Mouse (Mus musculus): Measurements from ENCODE around the gene Fkbp9. TPM values are rescaled to one million over a fixed set of nuclear protein-coding genes. Genes with fewer than 3 reads are reported as not detected.

Gene Fkbp9
- total and polyA plus RNA-seq, 2 experiments from 2014 or later, result 90.2 to 123 TPM

DNA sequence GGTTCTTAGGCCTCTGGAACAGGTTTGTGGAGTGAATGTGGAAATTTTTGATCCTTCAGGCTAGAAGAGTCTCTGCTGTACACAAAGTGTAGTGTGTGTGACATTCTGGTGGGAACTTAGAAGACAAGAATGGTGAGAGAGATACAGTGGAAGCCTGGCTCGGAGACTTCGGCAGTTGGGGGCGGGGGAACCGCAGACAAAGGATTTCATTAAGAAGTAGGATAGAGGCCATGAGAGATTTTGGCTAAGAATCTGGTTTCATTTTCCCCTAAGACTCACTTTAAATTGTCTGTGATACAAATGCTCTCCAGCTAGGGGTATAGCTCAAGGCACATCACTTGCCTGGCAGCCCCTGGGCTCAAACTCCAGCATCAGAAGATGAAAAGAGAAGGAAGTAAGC lies 26.8 kb upstream of the Fkbp9 start:
- Histone ChIP-seq H3K27ac (ENCODE audit: low read depth) (no peak overlapping the region), H3K4me2 (ENCODE audit: low read depth, low read length) (no peak overlapping the region), H3K36me3 (replicated peaks; ENCODE audit: control insufficient read depth, insufficient read depth, low read length) (no peaks in the 10 kb centered on the region), H3K9me3 (replicated peaks; ENCODE audit: control insufficient read depth, low read length) (no peaks in the 10 kb centered on the region), H3K4me3 (ENCODE audit: low read depth, low read length) (no peak overlapping the region), H3K9ac (replicated peaks; ENCODE audit: low read depth, low read length) (no peak overlapping the region), H3K4me1 (ENCODE audit: control insufficient read depth, insufficient read depth) (no peaks in the 10 kb centered on the region), H3K27me3 (ENCODE audit: control insufficient read depth, insufficient read depth, low read length) (no peaks in the 10 kb centered on the region)
- 80% methylated on average over 4 of the region's 4 CpGs for WGBS
- DNase-seq (ENCODE audit: low spot score), result no peak
- ATAC-seq (ENCODE audit: insufficient read depth, low read depth), result no peak
- no peak for TF ChIP-seq EP300 (IDR thresholded peaks at IDR 0.05; ENCODE audit: low read depth)
- TF ChIP-seq CTCF (IDR thresholded peaks at IDR 0.05; ENCODE audit: low read depth), result no peak

DNA sequence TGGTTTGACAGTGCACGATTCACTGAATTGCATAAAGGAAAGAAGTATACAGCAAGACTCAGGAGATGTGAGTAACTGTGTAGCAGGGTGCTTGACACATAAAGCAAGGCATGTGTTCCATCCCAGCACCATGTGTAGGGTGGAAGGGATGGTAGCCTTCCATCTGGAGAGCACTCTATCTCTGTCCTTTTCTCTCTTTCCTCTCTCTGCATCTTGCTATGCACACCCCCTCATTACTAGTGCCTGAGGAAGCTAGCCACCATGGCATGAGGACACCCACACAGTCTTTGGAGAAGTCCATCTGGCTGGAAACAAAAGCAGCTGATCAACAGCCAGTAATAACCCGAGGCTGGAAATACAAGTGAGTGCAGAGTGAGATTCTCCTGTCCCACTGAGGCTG lies 25.7 kb upstream of the Fkbp9 start:
- no peak for ATAC-seq (ENCODE audit: insufficient read depth, low read depth)
- Histone ChIP-seq H3K9ac (replicated peaks; ENCODE audit: low read depth, low read length) (no peak overlapping the region), H3K4me1 (ENCODE audit: control insufficient read depth, insufficient read depth) (no peaks in the 10 kb centered on the region), H3K27ac (ENCODE audit: low read depth) (no peak overlapping the region), H3K4me3 (ENCODE audit: low read depth, low read length) (no peak overlapping the region), H3K9me3 (replicated peaks; ENCODE audit: control insufficient read depth, low read length) (no peaks in the 10 kb centered on the region), H3K36me3 (replicated peaks; ENCODE audit: control insufficient read depth, insufficient read depth, low read length) (no peaks in the 10 kb centered on the region), H3K27me3 (ENCODE audit: control insufficient read depth, insufficient read depth, low read length) (no peaks in the 10 kb centered on the region), H3K4me2 (ENCODE audit: low read depth, low read length) (no peak overlapping the region)
- TF ChIP-seq EP300 (IDR thresholded peaks at IDR 0.05; ENCODE audit: low read depth), result no peak
- TF ChIP-seq CTCF (IDR thresholded peaks at IDR 0.05; ENCODE audit: low read depth), result no peak
- no peak for DNase-seq (ENCODE audit: low spot score)
- 60% methylated on average over 2 of the region's 2 CpGs for WGBS

DNA sequence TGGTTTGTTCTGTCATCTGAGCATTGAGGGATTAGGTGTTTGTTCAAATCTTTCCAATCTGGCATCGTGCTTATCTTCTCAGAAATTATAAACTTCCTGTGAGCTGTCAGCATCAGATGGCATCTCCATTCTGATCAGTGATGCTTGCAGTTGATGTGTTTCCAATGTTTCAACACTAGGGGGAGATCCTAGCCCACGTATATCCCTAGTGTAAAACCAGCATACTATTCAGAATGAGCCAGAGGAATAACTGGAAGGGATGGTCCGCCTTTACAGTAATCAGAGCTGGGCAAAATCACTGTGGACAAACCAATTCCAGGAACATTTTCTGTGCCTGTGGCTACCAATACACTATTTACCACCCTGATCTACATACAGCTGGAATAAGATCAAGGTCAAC lies 23.2 kb upstream of the Fkbp9 start:
- no peaks in the 10 kb centered on the region for H3K9me3 ChIP-seq (replicated peaks; ENCODE audit: control insufficient read depth, low read length)
- H3K4me2 ChIP-seq (ENCODE audit: low read depth, low read length), result no peak overlapping the region
- H3K4me1 ChIP-seq (ENCODE audit: control insufficient read depth, insufficient read depth), result no peaks in the 10 kb centered on the region
- H3K4me3 ChIP-seq (ENCODE audit: low read depth, low read length), result no peak overlapping the region
- H3K27me3 ChIP-seq (ENCODE audit: control insufficient read depth, insufficient read depth, low read length), result no peaks in the 10 kb centered on the region
- peak; percentile 70 for DNase-seq (ENCODE audit: low spot score)
- H3K36me3 ChIP-seq (replicated peaks; ENCODE audit: control insufficient read depth, insufficient read depth, low read length), result no peaks in the 10 kb centered on the region
- no peak for TF ChIP-seq EP300 (IDR thresholded peaks at IDR 0.05; ENCODE audit: low read depth)
- peak; percentile 95 for TF ChIP-seq CTCF (IDR thresholded peaks at IDR 0.05; ENCODE audit: low read depth)
- no peak overlapping the region for H3K9ac ChIP-seq (replicated peaks; ENCODE audit: low read depth, low read length)
- H3K27ac ChIP-seq (ENCODE audit: low read depth), result no peak overlapping the region
- peak; percentile 51 for ATAC-seq (ENCODE audit: insufficient read depth, low read depth)
- WGBS, result 11% methylated on average over 3 of the region's 3 CpGs

DNA sequence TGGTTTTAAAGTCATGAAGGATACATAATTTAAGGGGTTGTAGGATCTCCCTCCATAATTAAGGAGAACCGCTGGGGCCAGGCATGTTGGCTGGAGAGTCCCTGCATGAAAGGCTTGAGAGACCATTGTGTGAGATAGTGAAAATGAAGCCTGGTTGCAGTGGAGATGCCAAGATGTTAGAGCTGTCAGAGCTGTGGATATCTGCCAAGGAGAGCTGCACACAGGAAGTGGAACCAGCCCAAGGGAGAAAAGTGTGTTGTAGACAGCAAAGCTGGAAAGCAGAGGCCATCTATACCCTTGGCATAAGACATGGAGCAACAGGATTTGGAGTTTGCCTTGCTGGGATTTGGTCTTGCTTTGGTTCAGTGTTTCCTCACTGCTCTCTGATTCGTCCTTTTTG lies 18.5 kb upstream of the Fkbp9 start:
- DNase-seq (ENCODE audit: low spot score) (no peak), ATAC-seq (ENCODE audit: insufficient read depth, low read depth) (no peak)
- H3K9me3 ChIP-seq (replicated peaks; ENCODE audit: control insufficient read depth, low read length), result no peaks in the 10 kb centered on the region
- H3K27ac ChIP-seq (ENCODE audit: low read depth), result no peak overlapping the region
- WGBS, result 39% methylated on average over 2 of the region's 2 CpGs
- no peak overlapping the region for H3K4me2 ChIP-seq (ENCODE audit: low read depth, low read length)
- no peak for TF ChIP-seq CTCF (IDR thresholded peaks at IDR 0.05; ENCODE audit: low read depth)
- TF ChIP-seq EP300 (IDR thresholded peaks at IDR 0.05; ENCODE audit: low read depth), result no peak
- no peaks in the 10 kb centered on the region for H3K27me3 ChIP-seq (ENCODE audit: control insufficient read depth, insufficient read depth, low read length)
- no peaks in the 10 kb centered on the region for H3K36me3 ChIP-seq (replicated peaks; ENCODE audit: control insufficient read depth, insufficient read depth, low read length)
- H3K9ac ChIP-seq (replicated peaks; ENCODE audit: low read depth, low read length), result no peak overlapping the region
- H3K4me3 ChIP-seq (ENCODE audit: low read depth, low read length), result no peak overlapping the region
- no peaks in the 10 kb centered on the region for H3K4me1 ChIP-seq (ENCODE audit: control insufficient read depth, insufficient read depth)

DNA sequence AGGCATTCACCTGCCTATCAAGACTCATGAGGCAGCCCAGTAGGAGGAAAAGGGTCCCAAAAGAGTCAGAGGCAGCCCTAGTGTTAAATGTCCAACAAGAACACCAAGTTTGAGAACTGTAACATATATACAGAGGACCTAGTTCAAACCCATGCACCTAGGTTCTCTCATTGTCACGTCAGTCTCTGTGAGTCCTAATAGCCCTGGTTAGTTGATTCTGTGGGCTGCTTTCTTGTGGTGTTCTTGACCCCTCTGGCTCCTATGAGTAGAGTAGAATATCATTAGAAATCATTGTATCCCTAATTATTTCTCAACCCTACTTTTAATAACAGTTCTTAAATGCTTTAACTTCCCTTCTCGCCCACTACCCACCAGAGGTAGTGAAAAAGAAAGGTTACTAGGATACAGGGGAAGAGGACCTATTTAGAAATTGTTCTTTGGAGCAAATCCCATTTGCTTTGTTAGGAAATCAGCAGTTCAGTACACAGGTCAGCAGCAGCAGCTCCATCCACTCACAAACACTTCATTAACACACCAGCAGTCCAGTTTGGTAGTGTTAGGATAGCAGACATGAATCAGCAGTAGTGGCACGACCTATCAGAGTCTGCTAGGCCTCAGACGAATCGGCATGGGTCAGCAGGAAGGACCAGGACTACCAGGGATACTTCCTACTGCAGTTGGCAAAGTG lies 13.3 kb upstream of the Fkbp9 start:
- no peak for DNase-seq (ENCODE audit: low spot score)
- Histone ChIP-seq H3K27me3 (ENCODE audit: control insufficient read depth, insufficient read depth, low read length) (no peaks in the 10 kb centered on the region), H3K4me2 (ENCODE audit: low read depth, low read length) (no peak overlapping the region), H3K4me1 (ENCODE audit: control insufficient read depth, insufficient read depth) (no peaks in the 10 kb centered on the region), H3K9me3 (replicated peaks; ENCODE audit: control insufficient read depth, low read length) (no peaks in the 10 kb centered on the region), H3K9ac (replicated peaks; ENCODE audit: low read depth, low read length) (no peak overlapping the region), H3K27ac (ENCODE audit: low read depth) (no peak overlapping the region), H3K4me3 (ENCODE audit: low read depth, low read length) (no peak overlapping the region), H3K36me3 (replicated peaks; ENCODE audit: control insufficient read depth, insufficient read depth, low read length) (no peaks in the 10 kb centered on the region)
- no peak for ATAC-seq (ENCODE audit: insufficient read depth, low read depth)
- TF ChIP-seq EP300 (IDR thresholded peaks at IDR 0.05; ENCODE audit: low read depth) (no peak), CTCF (IDR thresholded peaks at IDR 0.05; ENCODE audit: low read depth) (no peak)
- WGBS, result 70% methylated on average over 5 of the region's 5 CpGs

DNA sequence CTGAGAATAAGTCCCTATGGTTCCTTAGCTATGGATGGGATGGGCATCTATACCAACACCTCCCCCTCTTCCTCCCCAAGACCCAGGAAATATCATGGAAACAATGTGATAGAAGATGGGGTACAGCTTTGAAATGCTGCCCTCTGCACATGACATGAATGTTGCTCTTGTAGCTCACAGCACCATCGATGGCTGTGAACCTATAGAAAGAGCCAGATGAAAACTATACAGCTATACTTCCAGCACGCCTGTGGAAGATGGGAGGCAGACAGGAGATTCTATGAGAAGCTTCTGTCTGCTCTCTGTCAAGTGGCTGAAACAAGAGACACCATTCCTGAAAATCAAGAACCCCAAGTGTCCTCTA lies 12.8 kb upstream of the Fkbp9 start:
- H3K4me2 ChIP-seq (ENCODE audit: low read depth, low read length), result no peak overlapping the region
- TF ChIP-seq CTCF (IDR thresholded peaks at IDR 0.05; ENCODE audit: low read depth) (no peak), EP300 (IDR thresholded peaks at IDR 0.05; ENCODE audit: low read depth) (no peak)
- no peaks in the 10 kb centered on the region for H3K36me3 ChIP-seq (replicated peaks; ENCODE audit: control insufficient read depth, insufficient read depth, low read length)
- no peaks in the 10 kb centered on the region for H3K27me3 ChIP-seq (ENCODE audit: control insufficient read depth, insufficient read depth, low read length)
- WGBS, result 70% methylated on average over 2 of the region's 2 CpGs
- H3K9me3 ChIP-seq (replicated peaks; ENCODE audit: control insufficient read depth, low read length), result no peaks in the 10 kb centered on the region
- no peak overlapping the region for H3K27ac ChIP-seq (ENCODE audit: low read depth)
- DNase-seq (ENCODE audit: low spot score) (no peak), ATAC-seq (ENCODE audit: insufficient read depth, low read depth) (no peak)
- no peak overlapping the region for H3K4me3 ChIP-seq (ENCODE audit: low read depth, low read length)
- no peak overlapping the region for H3K9ac ChIP-seq (replicated peaks; ENCODE audit: low read depth, low read length)
- no peaks in the 10 kb centered on the region for H3K4me1 ChIP-seq (ENCODE audit: control insufficient read depth, insufficient read depth)
